Mouse (Mus musculus): Measurements from ENCODE around the gene Slfn5. TPM values are rescaled to one million over a fixed set of nuclear protein-coding genes. Genes with fewer than 3 reads are reported as not detected.

Slfn5 gene
- 1.5 and 1.9 TPM in 2 replicates for polyA plus RNA-seq (2015; fragmentation: Nextera tagmentation; extraction: Ambion mirVana)

DNA sequence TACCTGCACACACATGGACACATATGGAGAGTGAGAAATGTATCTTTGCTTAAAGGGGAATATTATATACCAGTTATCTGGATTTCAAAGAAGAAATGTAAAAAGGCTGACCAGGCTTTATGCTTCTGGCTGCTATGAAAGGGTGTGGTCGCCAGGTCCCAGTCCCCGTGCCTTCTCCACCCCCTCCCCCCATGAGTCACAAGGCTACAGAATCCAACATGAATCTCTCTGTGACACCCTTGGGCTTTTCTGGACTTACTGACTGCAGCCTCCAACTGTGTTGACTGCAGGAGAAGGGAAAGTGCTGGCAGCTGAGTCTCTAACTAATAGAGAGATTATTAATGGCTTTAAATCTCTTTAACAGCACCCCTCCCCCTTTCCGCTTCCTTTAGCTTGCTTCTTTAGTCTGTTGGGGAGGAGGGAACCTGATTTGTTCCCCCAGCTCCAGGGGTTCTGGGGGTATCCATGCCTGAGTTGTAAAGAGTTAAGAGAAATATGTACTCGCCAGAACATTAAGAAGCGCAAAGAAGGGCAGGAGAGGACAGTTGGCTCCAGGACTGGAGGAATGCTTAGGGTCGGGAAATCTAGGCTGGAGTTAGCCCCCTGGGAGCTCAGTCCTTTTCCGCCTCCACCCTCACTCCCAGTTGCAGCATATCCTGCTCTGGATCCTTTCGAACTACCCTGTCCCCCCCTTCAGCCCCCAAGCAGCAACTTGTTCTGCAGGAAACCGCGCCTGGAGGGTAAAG is at the start of gene Slfn5:
TSS of gene Slfn5 (plus strand) at position 614 of the 746 bp plus-strand sequence.
- H3K4me3 ChIP-seq, result peak within 1 kb of the TSS; percentile 14
- 0 out of 2 replicates have a peak within 1 kb of the TSS, but pooled peaks have one; percentile 19 for H3K9ac ChIP-seq
- H3K4me2 ChIP-seq, result peak within 1 kb of the TSS; percentile 33
- 13% methylated on average over 10 of the region's 10 CpGs for WGBS
- H3K9me3 ChIP-seq, result no peaks in the 10 kb centered on the region
- H3K36me3 ChIP-seq, result no peaks in the 10 kb centered on the region
- H3K4me1 ChIP-seq (replicated peaks), result peaks cover 9% of the 10 kb centered on the region; the same call in 1 of the 2 replicates
- no peak for ATAC-seq (ENCODE audit: low FRiP score, low read depth)
- H3K27ac ChIP-seq (replicated peaks), result no peak within 1 kb of the TSS
- peaks cover 51% of the 10 kb centered on the region for H3K27me3 ChIP-seq

GRCm38 (mm10) chr11:82901606-82902310 is 49.4 kb upstream of the Slfn5 start:
- Histone ChIP-seq H3K27ac (replicated peaks) (no peak overlapping the region), H3K36me3 (peaks cover 43% of the 10 kb centered on the region), H3K9ac (no peak overlapping the region), H3K4me2 (no peak overlapping the region), H3K27me3 (no peaks in the 10 kb centered on the region), H3K9me3 (no peaks in the 10 kb centered on the region), H3K4me3 (no peak overlapping the region), H3K4me1 (replicated peaks) (no peaks in the 10 kb centered on the region)
- ATAC-seq (ENCODE audit: low FRiP score, low read depth), result no peak
- 92% methylated on average over 20 of the region's 20 CpGs for WGBS

- Histone ChIP-seq H3K36me3 (peaks cover 43% of the 10 kb centered on the region), H3K4me3 (no peak overlapping the region), H3K9ac (no peak overlapping the region), H3K9me3 (no peaks in the 10 kb centered on the region), H3K4me2 (no peak overlapping the region), H3K27me3 (no peaks in the 10 kb centered on the region), H3K27ac (replicated peaks) (no peak overlapping the region), H3K4me1 (replicated peaks) (peaks cover 12% of the 10 kb centered on the region)
- WGBS, result 72% methylated on average over 8 of the region's 8 CpGs
- ATAC-seq (ENCODE audit: low FRiP score, low read depth), result no peak
Observed at GRCm38 (mm10) chr11:82904952-82905351, 46.2 kb upstream of the Slfn5 start.

- ATAC-seq (ENCODE audit: low FRiP score, low read depth), result no peak
- Histone ChIP-seq H3K36me3 (peaks cover 35% of the 10 kb centered on the region), H3K27ac (replicated peaks) (no peak overlapping the region)
Observed at GRCm38 (mm10) chr11:82905816-82906215, 45.3 kb upstream of the Slfn5 start.

DNA sequence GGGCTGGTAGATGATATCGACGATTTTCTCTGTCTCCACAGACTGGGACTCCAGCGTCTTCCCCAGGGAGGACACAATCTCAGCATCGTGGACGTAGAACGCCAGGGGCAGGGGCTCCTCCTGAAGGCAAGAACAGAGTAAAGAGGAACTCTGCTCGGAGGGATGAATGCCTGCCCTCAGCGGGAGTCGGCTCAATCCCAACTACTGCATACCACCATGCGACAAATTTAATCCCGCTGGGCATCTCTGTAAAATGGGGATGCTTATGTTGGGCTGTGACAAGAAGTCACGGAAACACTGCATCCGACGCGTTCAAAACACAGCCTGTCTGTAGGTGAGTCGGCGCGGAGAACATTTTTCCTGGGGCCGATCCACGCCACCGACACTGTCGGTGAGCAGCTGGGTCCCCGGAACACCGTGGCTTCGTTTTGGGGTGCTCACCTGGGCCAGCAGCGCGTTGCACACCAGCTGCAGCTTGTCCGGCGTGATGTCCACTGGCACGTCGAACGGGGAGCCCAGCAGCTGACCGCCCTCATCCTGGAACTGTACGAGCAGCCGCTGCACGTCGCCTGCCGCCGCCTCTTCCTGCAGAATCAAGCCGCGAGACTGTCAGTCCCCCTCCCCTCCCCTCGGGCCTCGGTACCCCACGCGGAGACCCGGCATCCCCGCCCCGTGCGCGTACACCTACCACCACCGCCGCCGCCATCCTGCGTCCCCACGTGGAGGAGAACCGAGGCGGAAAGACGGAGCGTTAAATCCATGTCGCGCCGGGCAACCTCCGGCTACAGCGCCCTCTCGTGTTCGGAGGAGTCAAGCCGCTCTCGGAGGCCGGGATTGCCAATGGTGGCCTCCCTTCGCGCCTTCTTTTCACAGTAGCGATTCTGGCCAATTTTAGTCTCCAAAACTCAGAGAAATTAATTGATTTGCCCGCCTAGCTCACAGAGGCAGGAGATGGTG is 43.2 kb upstream of the Slfn5 start, which contains the start of gene Nle1:
TSS of gene Nle1 (minus strand) at position 761 of the 957 bp plus-strand sequence.
- peak within 1 kb of the TSS; percentile 57 for H3K27ac ChIP-seq (replicated peaks)
- peak within 1 kb of the TSS; percentile 84 for H3K4me2 ChIP-seq
- H3K9me3 ChIP-seq, result no peaks in the 10 kb centered on the region
- ATAC-seq (ENCODE audit: low FRiP score, low read depth), result peak; percentile 89
- 1% methylated on average over 73 of the region's 73 CpGs for WGBS
- no peaks in the 10 kb centered on the region for H3K27me3 ChIP-seq
- H3K9ac ChIP-seq, result peak within 1 kb of the TSS; percentile 80
- peaks cover 12% of the 10 kb centered on the region for H3K4me1 ChIP-seq (replicated peaks)
- peak within 1 kb of the TSS; percentile 87 for H3K4me3 ChIP-seq
- H3K36me3 ChIP-seq, result peaks cover 21% of the 10 kb centered on the region

More at GRCm38 (mm10) chr11:82905816-82906215, 45.3 kb upstream of the Slfn5 start:
- H3K9ac ChIP-seq, result no peak overlapping the region
- H3K27me3 ChIP-seq, result no peaks in the 10 kb centered on the region
- 92% methylated on average over 5 of the region's 5 CpGs for WGBS
- H3K9me3 ChIP-seq, result no peaks in the 10 kb centered on the region
- no peak overlapping the region for H3K4me2 ChIP-seq
- H3K4me3 ChIP-seq, result no peak overlapping the region
- H3K4me1 ChIP-seq (replicated peaks), result peaks cover 12% of the 10 kb centered on the region

- no peaks in the 10 kb centered on the region for H3K9me3 ChIP-seq
- H3K27ac ChIP-seq (replicated peaks), result no peak overlapping the region
- peaks cover 12% of the 10 kb centered on the region for H3K4me1 ChIP-seq (replicated peaks)
- peak overlapping the region; percentile 84 for H3K4me2 ChIP-seq
- H3K27me3 ChIP-seq, result no peaks in the 10 kb centered on the region
- no peak overlapping the region for H3K9ac ChIP-seq
- H3K36me3 ChIP-seq, result peaks cover 14% of the 10 kb centered on the region
- ATAC-seq (ENCODE audit: low FRiP score, low read depth), result no peak
- H3K4me3 ChIP-seq, result peak overlapping the region; percentile 87
- 54% methylated on average over 10 of the region's 10 CpGs for WGBS
Observed at GRCm38 (mm10) chr11:82908608-82908989, 42.5 kb upstream of the Slfn5 start.

DNA sequence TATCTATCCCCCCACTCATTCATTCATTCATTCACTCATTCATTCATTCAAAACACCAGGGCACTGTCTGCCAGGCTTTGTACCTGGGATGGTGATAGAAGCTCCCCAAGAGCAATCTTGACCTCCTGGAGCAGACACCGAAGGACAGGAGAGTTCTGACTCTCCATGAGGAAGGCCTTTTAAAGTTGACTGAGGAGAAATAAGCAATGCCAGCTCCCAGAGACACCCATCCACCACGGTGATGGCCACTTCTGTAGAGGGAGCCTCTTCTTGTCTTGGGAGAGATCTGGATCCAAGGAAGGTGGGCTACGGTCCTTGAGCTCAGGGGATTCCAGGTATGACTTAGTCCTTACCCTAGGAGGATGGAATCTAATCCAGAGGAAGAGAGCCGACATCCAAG is 40.9 kb upstream of the Slfn5 start, which contains the start of gene Unc45b:
TSS of gene Unc45b (plus strand) at position 301 of the 400 bp plus-strand sequence.
- Histone ChIP-seq H3K27ac (replicated peaks) (no peak within 1 kb of the TSS), H3K36me3 (no peaks in the 10 kb centered on the region), H3K4me3 (no peak within 1 kb of the TSS), H3K4me1 (replicated peaks) (peaks cover 12% of the 10 kb centered on the region), H3K9ac (no peak within 1 kb of the TSS), H3K9me3 (no peaks in the 10 kb centered on the region), H3K27me3 (no peaks in the 10 kb centered on the region), H3K4me2 (no peak within 1 kb of the TSS)
- no peak for ATAC-seq (ENCODE audit: low FRiP score, low read depth)
- 92% methylated on average over 4 of the region's 4 CpGs for whole genome bisulfite sequencing

DNA sequence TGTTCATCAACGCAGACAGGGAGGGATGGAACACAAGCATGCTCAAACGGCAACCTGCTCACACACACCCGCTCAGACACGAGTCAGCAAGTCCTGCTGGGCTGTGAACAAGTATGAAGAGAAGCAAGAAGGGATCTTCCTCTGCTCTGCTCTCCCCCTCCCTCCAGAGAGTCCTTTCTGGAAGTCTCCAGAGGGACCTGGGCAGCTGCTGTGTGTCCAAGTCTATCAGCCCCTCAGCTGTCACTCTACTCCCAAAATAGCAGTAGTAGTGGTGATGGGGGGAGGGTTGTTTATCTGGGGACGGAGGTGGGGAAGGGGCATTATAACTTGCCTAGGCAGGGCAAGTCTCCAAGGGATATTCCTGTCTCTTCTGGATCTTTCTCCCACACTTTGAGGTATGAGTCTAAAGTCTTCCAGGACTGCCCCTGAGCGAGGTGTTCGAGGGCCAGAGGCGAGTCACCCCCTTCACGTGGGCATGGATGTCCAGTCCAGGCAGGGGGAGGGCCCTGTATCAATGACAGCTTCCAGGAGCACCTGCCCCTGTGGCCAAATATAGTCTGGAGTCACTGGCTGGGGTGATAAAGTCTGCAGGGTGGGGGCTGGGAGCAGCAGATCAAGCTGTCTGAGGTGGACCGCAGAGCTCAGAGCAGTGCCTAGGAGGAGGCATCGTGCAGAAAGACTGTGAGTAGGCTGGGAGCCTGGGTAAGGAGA is 40.3 kb upstream of the Slfn5 start:
- Histone ChIP-seq H3K4me2 (no peak overlapping the region), H3K36me3 (no peaks in the 10 kb centered on the region), H3K27me3 (no peaks in the 10 kb centered on the region), H3K27ac (replicated peaks) (no peak overlapping the region), H3K9ac (no peak overlapping the region), H3K4me3 (no peak overlapping the region), H3K4me1 (replicated peaks) (peaks cover 12% of the 10 kb centered on the region), H3K9me3 (no peaks in the 10 kb centered on the region)
- 81% methylated on average over 11 of the region's 11 CpGs for WGBS
- ATAC-seq (ENCODE audit: low FRiP score, low read depth), result no peak

GRCm38 (mm10) chr11:82914711-82915352 is 36.3 kb upstream of the Slfn5 start:
- Histone ChIP-seq H3K27me3 (peaks cover 7% of the 10 kb centered on the region; the same call in 1 of the 2 replicates), H3K36me3 (no peaks in the 10 kb centered on the region), H3K9ac (no peak overlapping the region), H3K9me3 (no peaks in the 10 kb centered on the region), H3K4me2 (peak overlapping the region; percentile 49), H3K4me1 (replicated peaks) (no peaks in the 10 kb centered on the region), H3K4me3 (no peak overlapping the region), H3K27ac (replicated peaks) (no peak overlapping the region)
- 10% methylated on average over 16 of the region's 16 CpGs for WGBS
- ATAC-seq (ENCODE audit: low FRiP score, low read depth), result peak; percentile 68

DNA sequence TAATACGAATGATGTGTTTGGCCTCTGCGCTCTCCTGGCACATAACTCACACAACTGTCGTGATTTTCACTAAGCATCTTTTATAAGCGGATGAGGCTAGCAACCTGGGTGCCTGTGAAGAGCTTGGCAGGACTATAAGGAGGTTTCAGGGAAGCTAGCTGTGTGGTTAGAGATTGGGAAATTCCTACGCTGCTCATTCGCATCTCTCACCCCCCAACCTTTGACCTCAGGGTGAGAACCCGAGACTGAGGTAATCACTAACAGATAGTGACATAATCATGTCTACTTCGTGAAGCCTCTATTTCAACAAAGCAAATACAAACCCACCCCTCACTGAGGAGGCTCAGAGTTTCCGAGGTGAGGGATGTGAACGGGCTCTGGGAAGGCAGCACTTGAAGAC is 30.4 kb upstream of the Slfn5 start:
- Histone ChIP-seq H3K27ac (replicated peaks) (no peak overlapping the region), H3K36me3 (no peaks in the 10 kb centered on the region), H3K27me3 (peaks cover 10% of the 10 kb centered on the region; the same call in 1 of the 2 replicates), H3K4me3 (no peak overlapping the region), H3K4me2 (no peak overlapping the region), H3K9me3 (no peaks in the 10 kb centered on the region), H3K4me1 (replicated peaks) (no peaks in the 10 kb centered on the region), H3K9ac (no peak overlapping the region)
- ATAC-seq (ENCODE audit: low FRiP score, low read depth), result no peak
- WGBS, result 72% methylated on average over 10 of the region's 10 CpGs

All from hindbrain, embryonic 15.5 days (tissue).